Mouse (Mus musculus): ENCODE data around the gene Cdkn1c. TPM values are rescaled to one million over a fixed set of nuclear protein-coding genes. Genes with fewer than 3 reads are reported as not detected.

Cdkn1c gene
- total RNA-seq, 1 experiment from 2014 or later: 1.6 TPM

- 0 out of 2 replicates have a peak, but pooled peaks have one; percentile 12 for ATAC-seq (replicated peaks; ENCODE audit: low read depth, poor library complexity, severe bottlenecking)
Observed at GRCm38 (mm10) chr7:143475876-143476275, 15.0 kb upstream of the Cdkn1c start.

DNA sequence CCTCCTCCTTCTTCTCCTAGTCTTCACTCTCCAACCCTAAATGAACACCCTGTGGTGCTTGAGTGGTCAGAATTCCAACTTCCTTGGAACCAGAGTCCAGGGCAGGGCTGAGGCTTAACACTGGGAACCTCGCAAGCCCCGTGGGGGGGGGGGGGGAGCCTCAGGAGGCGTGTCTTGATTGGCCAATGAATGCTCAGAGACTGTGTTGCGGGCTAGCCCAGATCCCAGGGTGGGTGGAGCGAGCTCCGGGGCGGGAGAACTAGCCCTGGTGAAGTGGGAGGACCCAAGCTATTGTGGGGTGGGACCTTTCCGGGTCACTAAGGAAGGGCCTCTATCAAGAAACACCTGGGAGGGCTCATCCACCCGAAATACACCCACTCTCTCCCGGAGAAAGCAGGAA is 14.0 kb upstream of the Cdkn1c start:
- ATAC-seq (replicated peaks; ENCODE audit: low read depth, poor library complexity, severe bottlenecking): peak; percentile 27; the same call in 1 of the 2 replicates

DNA sequence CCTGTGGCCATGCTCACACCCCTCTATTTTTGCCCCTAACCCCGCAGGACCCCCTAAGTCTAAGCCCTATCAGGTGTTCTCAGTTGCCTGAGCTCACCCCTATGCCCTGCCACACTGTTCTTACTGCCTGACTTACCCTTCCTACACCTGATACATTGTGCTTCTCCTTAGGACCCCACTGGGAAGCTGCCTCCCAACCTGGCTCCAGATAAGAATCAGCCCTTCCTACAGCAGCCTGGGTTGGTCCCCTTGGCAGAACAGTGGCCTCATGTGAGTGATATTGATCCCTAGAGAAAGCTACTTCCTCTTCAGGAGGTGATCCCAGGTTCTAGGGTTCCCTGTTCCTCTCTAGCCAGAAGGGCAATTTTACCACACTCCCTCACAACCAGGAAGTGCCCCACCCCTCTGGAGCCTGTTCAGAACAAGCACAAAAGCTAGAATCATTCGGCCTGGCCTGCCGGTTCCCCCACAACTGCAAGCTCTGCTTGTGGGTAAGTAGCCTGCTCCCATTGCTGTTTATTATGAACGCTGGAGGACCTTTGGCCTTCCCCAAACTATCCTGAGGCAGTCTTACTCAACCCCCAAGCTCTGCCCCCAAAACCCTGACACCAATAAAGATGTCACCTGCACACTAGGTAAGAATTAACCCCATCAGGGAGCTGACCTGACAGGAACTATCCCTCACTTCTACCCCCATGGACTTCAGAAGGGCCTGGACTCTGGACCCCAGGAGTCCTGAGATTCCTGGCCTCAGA is 12.7 kb upstream of the Cdkn1c start, which contains the start of gene Slc22a18:
TSS of gene Slc22a18 (plus strand) at position 390 of the 755 bp plus-strand sequence.
- peak; percentile 74 for ATAC-seq (replicated peaks; ENCODE audit: low read depth, poor library complexity, severe bottlenecking)

- ATAC-seq (replicated peaks; ENCODE audit: low read depth, poor library complexity, severe bottlenecking): peak; percentile 52
Observed at GRCm38 (mm10) chr7:143469946-143470345, 9.1 kb upstream of the Cdkn1c start.

DNA sequence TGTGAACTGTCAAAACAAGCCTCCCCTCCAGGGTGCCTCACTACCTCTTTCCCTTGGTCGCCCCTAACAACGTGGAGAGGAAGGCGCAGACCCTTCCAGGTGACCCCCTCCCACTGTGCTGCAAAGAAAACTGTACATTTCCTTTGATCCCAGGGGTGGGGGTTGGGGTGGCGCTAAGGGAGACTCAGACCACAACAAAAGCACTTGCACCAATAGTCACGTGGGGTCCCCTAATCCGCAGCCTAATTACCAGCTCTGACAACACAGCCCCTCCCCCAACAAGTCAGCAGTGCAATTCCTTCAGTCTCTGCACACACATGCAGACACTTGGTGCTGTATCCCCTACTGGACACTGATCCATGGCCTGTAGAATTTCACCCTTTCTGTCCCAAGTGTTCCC is 6.9 kb upstream of the Cdkn1c start:
- no peak for ATAC-seq (replicated peaks; ENCODE audit: low read depth, poor library complexity, severe bottlenecking)

GRCm38 (mm10) chr7:143466099-143466677 is 5.3 kb upstream of the Cdkn1c start:
- ATAC-seq (replicated peaks; ENCODE audit: low read depth, poor library complexity, severe bottlenecking): peak; percentile 67

DNA sequence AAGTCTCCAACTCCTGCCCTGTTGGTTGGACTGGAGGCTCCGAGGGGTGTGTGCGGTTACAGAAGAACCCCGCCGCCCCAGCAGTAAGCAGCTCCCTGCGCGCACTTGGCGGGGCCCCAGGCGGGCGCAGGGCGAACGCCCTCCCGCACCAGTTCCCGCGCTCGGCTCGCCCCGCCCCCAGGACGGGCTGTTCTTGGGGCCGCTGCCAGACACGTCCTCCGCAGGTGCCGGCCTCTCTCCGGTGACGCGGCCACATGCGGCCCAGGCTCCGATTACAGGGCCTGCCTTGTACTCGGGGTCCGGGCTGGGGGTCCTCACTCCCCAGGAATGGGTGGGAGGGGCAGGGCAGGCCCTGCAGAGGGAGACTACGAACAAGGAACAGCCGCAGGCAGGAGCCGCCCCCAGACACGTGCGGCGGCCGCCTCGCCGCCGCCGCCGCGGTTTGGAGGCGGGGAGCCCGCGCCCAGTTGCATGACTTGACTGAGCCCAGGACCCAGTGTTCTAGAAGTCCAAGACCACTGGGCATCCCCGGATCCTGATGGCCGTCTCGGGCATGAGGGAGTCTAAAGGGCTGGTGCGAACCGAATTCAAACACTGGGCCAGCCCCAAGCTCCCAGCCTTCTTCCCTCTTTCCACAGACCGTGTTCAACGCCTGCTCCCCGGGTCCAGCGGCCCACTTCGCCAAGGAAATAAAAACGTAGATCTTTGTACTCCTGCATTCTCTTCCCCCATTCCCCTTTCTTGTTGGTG is 4.1 kb upstream of the Cdkn1c start:
- ATAC-seq (replicated peaks; ENCODE audit: low read depth, poor library complexity, severe bottlenecking): no peak

GRCm38 (mm10) chr7:143463865-143464415 is 3.1 kb upstream of the Cdkn1c start:
- ATAC-seq (replicated peaks; ENCODE audit: low read depth, poor library complexity, severe bottlenecking): peak; percentile 40

DNA sequence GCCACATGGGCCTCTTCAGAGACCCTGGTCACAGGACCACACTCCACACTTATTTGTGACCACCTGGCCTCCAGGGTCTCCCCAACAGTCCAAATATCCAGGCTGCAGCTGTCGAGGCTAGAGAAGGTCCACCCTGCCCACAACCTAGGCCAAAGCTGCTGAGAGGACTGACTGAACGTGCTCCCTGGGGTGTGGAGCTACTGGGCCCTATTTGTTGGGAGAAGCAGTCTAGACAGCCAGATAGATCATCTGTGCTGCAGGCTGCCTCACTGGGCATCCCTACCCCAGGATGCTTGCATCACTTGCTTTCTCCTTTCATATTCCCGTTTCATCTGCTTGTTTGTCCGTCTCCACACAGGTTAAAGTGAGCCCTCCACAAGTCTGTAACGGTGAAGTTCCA is 1.7 kb upstream of the Cdkn1c start:
- ATAC-seq (replicated peaks; ENCODE audit: low read depth, poor library complexity, severe bottlenecking): no peak

- ATAC-seq (replicated peaks; ENCODE audit: low read depth, poor library complexity, severe bottlenecking): no peak
Observed at GRCm38 (mm10) chr7:143461920-143462319, 1.1 kb upstream of the Cdkn1c start.

GRCm38 (mm10) chr7:143461294-143461870 is 532 bp upstream of the Cdkn1c start:
- no peak for ATAC-seq (replicated peaks; ENCODE audit: low read depth, poor library complexity, severe bottlenecking)

- ATAC-seq (replicated peaks; ENCODE audit: low read depth, poor library complexity, severe bottlenecking): no peak
Observed at GRCm38 (mm10) chr7:143460217-143460834, 524 bp downstream of the Cdkn1c start.

- no peak for ATAC-seq (replicated peaks; ENCODE audit: low read depth, poor library complexity, severe bottlenecking)
Observed at GRCm38 (mm10) chr7:143459332-143460211, 1.3 kb downstream of the Cdkn1c start.

GRCm38 (mm10) chr7:143458963-143459331 is 1.9 kb downstream of the Cdkn1c start:
- ATAC-seq (replicated peaks; ENCODE audit: low read depth, poor library complexity, severe bottlenecking): no peak

- ATAC-seq (replicated peaks; ENCODE audit: low read depth, poor library complexity, severe bottlenecking): no peak
Observed at GRCm38 (mm10) chr7:143447130-143447529, 13.7 kb downstream of the Cdkn1c start.

DNA sequence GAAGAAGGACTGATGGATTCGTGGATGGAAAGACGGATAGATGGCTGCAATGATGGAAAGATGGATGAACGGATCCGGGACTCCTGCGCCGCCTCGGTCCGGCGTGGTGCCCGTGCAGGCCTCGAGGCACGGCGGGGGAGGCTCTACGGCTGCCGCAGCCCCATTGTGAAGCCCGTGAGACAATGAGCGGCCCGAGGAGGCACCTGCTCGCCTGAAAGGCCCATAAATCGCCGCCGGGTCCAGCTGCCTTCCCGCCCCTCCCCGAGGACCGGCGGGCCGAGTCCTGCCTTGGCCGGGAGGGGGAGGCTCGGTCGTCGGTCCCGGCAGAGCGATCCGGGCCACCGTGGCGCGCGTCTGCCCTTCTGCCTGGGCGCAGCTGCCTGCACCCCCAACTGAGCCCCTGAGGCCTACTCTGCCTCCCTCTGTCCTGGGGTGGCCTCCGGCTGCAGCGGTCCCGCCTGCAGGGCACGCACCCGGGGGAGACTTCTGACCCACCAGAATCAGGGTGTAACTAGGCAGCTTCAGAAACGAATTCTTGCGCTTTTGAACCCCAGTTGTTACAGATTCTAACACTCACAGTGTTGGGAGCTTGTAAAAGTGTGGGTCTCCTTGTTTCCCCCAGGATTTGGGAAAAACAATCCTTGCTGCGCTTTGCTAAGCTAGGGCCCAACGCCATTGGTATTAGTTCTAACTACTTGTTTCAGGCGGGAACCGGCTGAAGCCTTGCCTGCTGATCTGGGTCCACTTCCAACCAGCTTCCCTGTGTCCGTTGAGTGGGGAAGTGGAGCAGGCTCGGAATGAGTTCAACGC is 15.0 kb downstream of the Cdkn1c start:
- ATAC-seq (replicated peaks; ENCODE audit: low read depth, poor library complexity, severe bottlenecking): no peak

GRCm38 (mm10) chr7:143444955-143445648 is 15.7 kb downstream of the Cdkn1c start:
- no peak for ATAC-seq (replicated peaks; ENCODE audit: low read depth, poor library complexity, severe bottlenecking)

- ATAC-seq (replicated peaks; ENCODE audit: low read depth, poor library complexity, severe bottlenecking): no peak
Observed at GRCm38 (mm10) chr7:143444580-143444954, 16.3 kb downstream of the Cdkn1c start.

Data from common myeloid progenitor, adult 5-6 weeks (primary cell).